Mouse (Mus musculus): ENCODE results near the gene Rcbtb1. TPM values are rescaled to one million over a fixed set of nuclear protein-coding genes. Genes with fewer than 3 reads are reported as not detected.
A peak's percentile ranks its signal among the peaks of the same experiment; 100 is the strongest.
"Not testable (repeated sequence)": the region's sequence is repeated elsewhere in the genome, so short reads cannot be mapped to it uniquely, and the experiment has no call there.

Gene Rcbtb1
- polyA plus RNA-seq (2012; rRNA removed): 26.7 and 27.7 TPM in 2 replicates

DNA sequence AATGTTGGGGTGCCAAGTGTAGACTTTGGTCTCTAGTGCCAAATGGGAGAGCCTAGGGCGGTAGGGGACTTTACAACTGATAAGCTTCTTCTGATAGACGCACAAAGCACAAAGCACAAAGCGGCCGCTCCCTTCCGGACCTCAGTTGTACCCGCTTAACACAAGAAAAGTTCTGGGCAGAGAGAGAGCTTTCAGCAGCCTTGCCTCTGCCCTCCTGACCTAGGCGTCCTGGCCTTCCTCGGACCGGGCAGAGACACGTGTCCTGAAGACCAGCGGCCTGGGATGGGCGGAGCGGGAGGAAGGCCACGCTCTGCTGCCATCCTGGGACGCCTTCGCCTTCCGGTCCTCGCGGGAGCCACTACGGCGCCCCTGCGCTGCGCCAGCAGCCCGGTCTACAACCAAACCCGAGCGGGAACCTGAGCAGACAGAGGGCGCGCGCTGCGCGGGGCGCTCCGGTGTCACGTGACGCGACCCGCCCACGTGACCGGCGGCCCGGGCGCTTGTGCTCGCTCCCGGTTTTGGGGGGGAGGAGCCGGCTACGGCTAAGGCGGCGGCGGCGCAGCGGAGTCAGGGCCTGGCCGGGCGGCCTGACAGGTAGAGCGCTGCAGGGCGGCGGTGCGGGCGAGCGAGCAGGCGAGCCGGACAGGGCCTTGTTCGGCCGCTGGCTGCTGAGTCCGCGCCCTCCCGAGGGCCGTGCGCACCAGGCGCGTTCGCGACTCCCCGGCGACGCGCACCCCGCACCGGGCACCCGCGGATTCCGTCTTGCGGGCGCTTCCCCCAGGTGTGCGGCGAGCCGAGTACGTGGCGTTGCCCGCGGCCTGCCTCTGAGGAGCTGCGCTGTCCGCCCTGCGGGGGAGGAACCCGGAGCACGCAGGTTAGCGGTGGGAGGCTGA lies at the start of gene Rcbtb1:
TSS of gene Rcbtb1 (plus strand) at position 499 of the 893 bp plus-strand sequence.
- peak; percentile 94 for DNase-seq (ENCODE audit: low spot score)

DNA sequence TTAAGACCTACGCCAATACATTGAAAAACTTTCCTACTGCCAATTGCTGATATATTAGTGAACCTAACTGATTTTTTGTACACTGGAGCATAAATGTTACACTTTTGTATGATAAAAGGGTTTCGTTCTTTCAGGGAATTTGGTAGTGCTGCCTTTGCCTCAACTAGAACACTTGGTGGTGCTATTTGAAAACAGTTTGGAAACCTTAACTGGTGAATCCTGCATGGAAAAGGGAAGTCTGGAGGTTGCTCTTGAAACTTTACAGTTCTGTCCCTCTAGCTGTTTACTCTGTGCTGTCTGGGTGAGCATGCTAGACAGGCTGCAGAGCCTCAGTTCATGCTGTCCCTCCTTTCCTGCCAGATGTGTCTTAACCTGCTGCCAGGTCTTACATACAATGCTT lies 45.4 kb upstream of the Rcbtb1 start:
- DNase-seq (ENCODE audit: low spot score): no peak

DNA sequence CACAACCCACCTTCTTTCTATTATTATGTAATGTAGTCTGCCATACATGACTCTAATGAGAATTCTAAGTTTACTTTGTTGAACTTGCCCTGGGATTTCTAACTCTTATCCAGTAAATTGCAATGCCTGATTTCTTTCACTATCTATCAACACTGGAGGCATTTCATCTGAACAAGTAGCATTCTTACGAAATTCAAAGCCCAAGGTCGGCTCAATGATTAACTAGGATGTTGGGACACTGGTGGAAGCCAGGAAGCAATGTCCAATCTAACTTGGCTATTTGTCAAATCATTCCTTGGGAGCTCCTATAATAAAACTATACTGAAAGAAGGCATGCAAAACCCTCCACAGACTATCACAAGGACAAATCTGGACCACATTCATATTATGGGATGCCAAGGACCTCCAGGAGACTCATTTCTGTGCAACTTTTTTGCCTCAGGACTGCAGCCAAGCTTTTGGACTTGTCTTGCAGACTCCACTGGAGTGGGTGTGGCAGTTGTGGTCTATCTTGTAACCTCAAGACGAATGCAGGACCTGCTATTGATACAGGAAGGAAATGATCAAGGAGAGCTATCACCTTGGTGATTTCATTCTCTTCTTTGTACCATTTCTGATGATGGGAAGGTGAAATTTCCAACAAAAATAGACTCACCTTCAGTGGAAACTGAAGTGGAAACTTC lies 43.9 kb upstream of the Rcbtb1 start:
- no peak for DNase-seq (ENCODE audit: low spot score)

- no peak for DNase-seq (ENCODE audit: low spot score)
Observed at GRCm38 (mm10) chr14:59178649-59179048, 22.4 kb upstream of the Rcbtb1 start, which contains the start of gene Gm5142. TSS of gene Gm5142 (minus strand) at chr14:59178749.

GRCm38 (mm10) chr14:59182732-59183131 lies 18.3 kb upstream of the Rcbtb1 start:
- no peak for DNase-seq (ENCODE audit: low spot score)

DNA sequence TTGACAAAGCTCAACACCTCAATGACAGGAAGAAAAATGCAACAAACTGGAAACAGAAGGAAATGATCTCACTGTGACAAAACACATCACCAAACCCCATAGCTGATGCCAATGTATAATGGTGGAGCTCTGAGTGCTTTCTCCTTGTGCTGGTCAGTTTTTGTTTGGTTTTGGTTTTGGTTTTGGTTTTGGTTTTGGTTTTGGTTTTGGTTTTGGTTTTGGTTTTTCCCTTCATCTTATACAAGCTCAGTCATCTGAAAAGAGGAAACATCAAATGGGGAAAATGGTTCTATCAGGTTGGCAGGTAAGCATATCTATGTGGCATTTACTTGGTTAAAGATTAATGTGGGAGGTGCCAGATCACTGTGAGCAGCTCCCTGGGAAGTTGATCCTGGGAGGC lies 15.5 kb upstream of the Rcbtb1 start:
- DNase-seq (ENCODE audit: low spot score): no peak

DNA sequence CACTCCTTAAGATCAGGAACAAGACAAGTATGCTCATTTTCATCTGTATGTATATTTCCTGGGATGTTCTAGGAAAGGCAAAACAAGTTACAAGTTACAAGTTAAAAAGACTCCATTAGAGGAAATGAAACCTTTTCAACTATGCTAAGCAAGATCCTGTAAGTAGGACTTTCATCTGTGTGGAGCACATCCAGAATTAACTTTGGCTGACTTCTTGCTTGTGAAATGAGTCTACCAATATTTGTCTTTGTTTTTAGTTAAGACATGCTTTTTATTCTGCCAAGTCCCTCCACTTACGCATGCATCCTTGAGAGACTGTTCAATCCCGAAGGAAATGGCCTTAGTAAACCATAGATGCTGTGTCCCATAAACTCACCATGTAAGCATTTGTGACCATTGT lies 14.9 kb upstream of the Rcbtb1 start:
- DNase-seq (ENCODE audit: low spot score): no peak

GRCm38 (mm10) chr14:59201604-59202215 lies 701 bp downstream of the Rcbtb1 start:
- DNase-seq (ENCODE audit: low spot score): no peak

DNA sequence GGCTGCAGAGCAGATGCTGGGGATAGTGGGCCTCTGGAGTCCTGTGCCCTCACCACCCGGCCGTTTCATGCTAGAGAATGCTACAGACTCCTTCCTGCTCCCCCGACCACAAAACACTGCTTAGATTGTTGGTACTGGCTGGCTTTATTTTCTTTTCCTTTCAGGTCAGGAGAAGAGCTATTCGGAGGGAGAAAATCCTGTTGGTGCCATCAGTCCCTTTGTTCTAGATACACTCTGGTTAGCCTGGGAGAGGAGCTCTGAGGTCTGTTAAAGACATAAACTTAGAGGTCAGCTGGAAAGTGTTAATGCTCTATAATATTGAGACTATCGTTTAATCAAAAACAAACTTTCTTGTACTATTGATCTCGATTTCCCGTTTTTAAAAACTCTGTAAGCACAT lies 4.5 kb downstream of the Rcbtb1 start:
- DNase-seq (ENCODE audit: low spot score): no peak

DNA sequence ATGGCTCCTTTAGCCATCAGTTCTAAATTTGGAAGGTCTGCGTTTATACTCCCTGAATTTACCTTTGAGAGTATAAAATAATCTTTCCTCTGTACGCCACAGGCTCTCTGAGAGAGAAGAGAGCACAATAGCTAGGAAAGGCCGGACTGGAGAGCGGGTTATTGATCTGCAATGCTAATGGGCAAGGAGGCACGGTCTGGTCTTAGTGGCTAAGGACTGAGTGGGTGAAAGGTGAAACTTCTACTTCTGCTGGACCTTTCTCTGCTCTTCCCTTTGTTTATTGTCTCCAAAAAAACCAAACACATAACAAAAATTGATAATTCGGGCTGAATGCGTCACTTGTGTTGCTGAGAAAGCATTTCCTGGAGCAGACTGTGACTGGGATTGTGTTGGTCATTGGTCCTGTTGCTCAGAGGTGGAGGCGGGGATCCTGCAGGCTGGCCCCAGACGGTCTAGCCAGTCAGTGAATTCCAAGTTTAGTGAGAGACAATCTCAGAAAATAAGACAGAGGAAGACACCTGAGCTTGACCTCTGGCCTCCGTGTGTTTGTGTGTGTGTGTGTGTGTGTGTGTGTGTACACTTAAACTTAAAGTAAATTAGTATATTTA lies 5.1 kb downstream of the Rcbtb1 start:
- no peak for DNase-seq (ENCODE audit: low spot score)

GRCm38 (mm10) chr14:59209003-59209402 lies 8.0 kb downstream of the Rcbtb1 start:
- no peak for DNase-seq (ENCODE audit: low spot score)

GRCm38 (mm10) chr14:59209816-59210215 lies 8.8 kb downstream of the Rcbtb1 start:
- DNase-seq (ENCODE audit: low spot score): no peak

- no peak for DNase-seq (ENCODE audit: low spot score)
Observed at GRCm38 (mm10) chr14:59219241-59219640, 18.2 kb downstream of the Rcbtb1 start.

DNA sequence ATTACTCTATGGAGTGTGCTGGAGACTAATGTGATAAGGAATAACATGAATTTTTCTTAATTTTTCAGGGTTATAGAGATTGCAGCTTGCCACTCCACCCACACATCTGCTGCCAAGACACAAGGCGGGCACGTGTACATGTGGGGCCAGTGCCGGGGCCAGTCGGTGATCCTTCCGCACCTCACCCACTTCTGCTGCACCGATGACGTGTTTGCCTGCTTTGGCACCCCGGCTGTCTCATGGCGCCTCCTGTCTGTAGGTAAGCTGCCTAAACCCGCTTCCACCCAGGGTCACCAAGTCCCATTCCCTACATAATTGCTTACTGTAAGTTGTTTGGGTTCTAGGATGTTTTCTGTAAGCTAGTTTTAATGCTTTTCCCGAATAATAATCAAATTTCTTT lies 25.2 kb downstream of the Rcbtb1 start:
- no peak for DNase-seq (ENCODE audit: low spot score)

DNA sequence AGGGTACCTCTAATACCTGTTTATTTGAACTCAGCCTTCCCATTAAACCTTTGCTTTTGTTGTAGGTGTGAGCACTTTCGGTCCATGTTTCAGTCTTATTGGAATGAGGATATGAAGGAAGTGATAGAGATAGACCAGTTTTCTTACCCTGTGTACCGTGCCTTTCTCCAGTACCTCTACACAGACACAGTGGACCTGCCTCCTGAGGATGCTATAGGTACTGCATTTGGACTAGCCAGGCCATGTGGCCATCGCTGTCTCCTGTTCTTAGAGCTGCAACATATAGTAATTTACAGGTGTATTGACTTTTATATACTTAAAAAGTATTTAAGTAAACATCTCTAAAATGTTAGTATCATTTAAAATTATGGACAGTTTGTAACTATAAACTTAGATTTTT lies 28.8 kb downstream of the Rcbtb1 start:
- DNase-seq (ENCODE audit: low spot score): no peak

- DNase-seq (ENCODE audit: low spot score): no peak
Observed at GRCm38 (mm10) chr14:59230331-59230966, 29.4 kb downstream of the Rcbtb1 start.

DNA sequence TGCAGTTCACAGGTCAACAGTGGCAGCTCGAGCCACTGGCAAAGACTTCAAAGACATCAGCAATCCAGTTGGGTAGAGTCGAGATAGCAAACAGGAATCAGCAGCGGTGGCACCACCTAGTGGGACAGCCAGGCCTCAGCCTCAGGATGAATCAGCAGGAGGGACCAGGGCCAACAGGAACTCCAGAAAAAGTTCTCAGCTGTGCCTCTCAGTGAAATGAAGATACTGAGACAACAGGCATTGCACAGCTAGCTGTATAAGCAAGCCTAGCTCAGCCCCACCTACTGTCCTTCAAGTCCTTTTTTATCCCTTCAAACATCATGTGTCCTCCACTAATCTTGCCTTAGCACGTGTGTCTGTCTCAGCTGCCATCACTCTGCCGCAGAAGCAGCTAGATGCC lies 31.0 kb downstream of the Rcbtb1 start:
- no peak for DNase-seq (ENCODE audit: low spot score)

DNA sequence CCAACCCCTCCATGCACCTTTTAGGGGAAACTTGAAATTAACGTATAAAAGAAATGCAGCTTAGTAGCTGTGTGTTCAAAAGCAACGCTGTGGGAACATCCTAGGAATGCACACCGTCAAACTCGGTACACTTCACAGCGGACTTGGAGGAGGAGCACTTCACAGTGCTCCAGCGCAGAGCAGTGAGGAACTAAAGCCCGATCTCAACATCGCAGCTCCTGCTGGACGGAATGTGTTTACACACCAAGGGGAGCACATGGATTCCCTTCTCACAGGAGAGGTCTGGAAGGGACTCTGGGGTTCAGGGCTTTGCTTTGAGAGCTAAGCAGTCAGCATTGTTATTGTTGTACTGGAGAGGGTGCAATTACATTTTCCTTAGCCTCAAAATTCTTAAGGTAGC lies 32.6 kb downstream of the Rcbtb1 start:
- DNase-seq (ENCODE audit: low spot score): no peak

DNA sequence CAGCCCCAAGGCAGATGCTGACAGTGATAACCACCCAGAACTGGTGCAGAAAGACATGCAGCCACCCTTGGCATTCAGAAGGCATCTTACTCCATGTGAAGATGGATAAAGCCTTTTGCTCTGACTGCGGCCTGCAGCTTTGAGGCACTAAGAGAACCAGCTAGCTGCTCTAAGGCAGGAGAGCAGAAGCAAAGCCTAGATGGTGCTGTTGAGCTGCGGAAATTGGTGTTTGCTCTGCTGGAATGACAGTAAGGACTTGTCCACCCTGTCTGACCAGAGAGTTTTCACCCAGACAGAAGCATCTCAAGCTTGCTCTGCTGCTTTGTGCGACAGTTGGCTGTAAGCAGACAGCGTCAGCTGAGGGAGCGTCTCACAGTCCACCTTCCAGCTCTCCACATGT lies 49.3 kb downstream of the Rcbtb1 start:
- DNase-seq (ENCODE audit: low spot score): not testable (repeated sequence)

GRCm38 (mm10) chr14:59255861-59256260 lies 54.9 kb downstream of the Rcbtb1 start:
- not testable (repeated sequence) for DNase-seq (ENCODE audit: low spot score)

DNA sequence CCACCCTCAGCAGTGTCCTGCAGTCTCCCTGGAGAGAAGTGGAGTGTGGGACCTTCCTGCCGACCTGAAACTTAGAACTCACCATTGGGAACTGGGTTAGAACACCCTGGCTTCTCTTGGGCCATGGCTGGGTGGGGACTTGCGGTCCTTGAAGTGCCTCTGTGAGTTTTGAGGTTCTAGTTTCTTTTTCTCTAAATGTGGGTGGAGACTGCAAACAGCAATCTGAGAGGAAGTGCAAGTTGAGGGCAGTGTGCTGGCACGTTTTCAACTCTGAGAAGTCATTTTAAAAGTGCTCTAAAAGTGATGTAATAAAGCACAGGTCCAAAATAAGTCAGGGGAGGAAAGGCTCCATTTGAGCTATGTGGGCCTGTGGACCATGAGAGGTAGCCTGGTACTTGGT lies 59.0 kb downstream of the Rcbtb1 start, which contains the start of gene Gm6904:
TSS of gene Gm6904 (minus strand) at position 161 of the 400 bp plus-strand sequence.
- no peak for DNase-seq (ENCODE audit: low spot score)

GRCm38 (mm10) chr14:59274961-59275360 lies 74.0 kb downstream of the Rcbtb1 start:
- DNase-seq (ENCODE audit: low spot score): peak; percentile 39

Measured in urinary bladder, adult 2 months (tissue).